Mouse (Mus musculus) heart, adult 9 months (tissue): ENCODE measurements around the gene Abcc12.

Experiments
- DNase-seq, 2 experiments: peaks; one replicate each; pipeline ENCODE4 v3.0.0; 2022; ENCODE audit warnings: low spot score in 2 of 2

Gene Abcc12

GRCm38 (mm10) chr8:86580458-86580857 lies at the start of gene Abcc12:
Gene Abcc12 (minus strand): TSS chr8:86580686.
- DNase-seq, result no peak

GRCm38 (mm10) chr8:86630212-86630611 lies 49.7 kb upstream of the Abcc12 start:
- DNase-seq, result no peak

GRCm38 (mm10) chr8:86624915-86625314 lies 44.4 kb upstream of the Abcc12 start:
- peak in 1 of 2 experiments; percentile 3 for DNase-seq

- peak; percentile 98 for DNase-seq
Measured at GRCm38 (mm10) chr8:86623911-86624731, 43.6 kb upstream of the Abcc12 start, which contains the start of gene Lonp2. Gene Lonp2 (plus strand): TSS chr8:86624043.

GRCm38 (mm10) chr8:86623551-86623910 lies 43.0 kb upstream of the Abcc12 start:
- DNase-seq, result no peak

GRCm38 (mm10) chr8:86617759-86618387 lies 37.4 kb upstream of the Abcc12 start:
- no peak for DNase-seq

GRCm38 (mm10) chr8:86615095-86615769 lies 34.7 kb upstream of the Abcc12 start:
- no peak for DNase-seq

- no peak for DNase-seq
Measured at GRCm38 (mm10) chr8:86613798-86614197, 33.3 kb upstream of the Abcc12 start.

- DNase-seq, result no peak
Measured at GRCm38 (mm10) chr8:86604676-86605075, 24.2 kb upstream of the Abcc12 start.

GRCm38 (mm10) chr8:86603174-86603573 lies 22.7 kb upstream of the Abcc12 start:
- DNase-seq, result no peak

- no peak for DNase-seq
Measured at GRCm38 (mm10) chr8:86600311-86600710, 19.8 kb upstream of the Abcc12 start.

GRCm38 (mm10) chr8:86599299-86599698 lies 18.8 kb upstream of the Abcc12 start:
- DNase-seq, result no peak

GRCm38 (mm10) chr8:86597681-86598080 lies 17.2 kb upstream of the Abcc12 start:
- DNase-seq, result no peak

- no peak for DNase-seq
Measured at GRCm38 (mm10) chr8:86595671-86596070, 15.2 kb upstream of the Abcc12 start.

- no peak for DNase-seq
Measured at GRCm38 (mm10) chr8:86594159-86594796, 13.8 kb upstream of the Abcc12 start.

GRCm38 (mm10) chr8:86593099-86593498 lies 12.6 kb upstream of the Abcc12 start:
- no peak for DNase-seq

- no peak for DNase-seq
Measured at GRCm38 (mm10) chr8:86588338-86588737, 7.9 kb upstream of the Abcc12 start.

GRCm38 (mm10) chr8:86586642-86587041 lies 6.2 kb upstream of the Abcc12 start:
- no peak for DNase-seq

- DNase-seq, result no peak
Measured at GRCm38 (mm10) chr8:86586058-86586457, 5.6 kb upstream of the Abcc12 start.

GRCm38 (mm10) chr8:86585532-86585931 lies 5.0 kb upstream of the Abcc12 start:
- DNase-seq, result peak; percentile 38 to 68

GRCm38 (mm10) chr8:86585118-86585517 lies 4.6 kb upstream of the Abcc12 start:
- DNase-seq, result peak; percentile 61 to 79

GRCm38 (mm10) chr8:86581921-86582331 lies 1.4 kb upstream of the Abcc12 start:
- DNase-seq, result no peak
